Mouse (Mus musculus) T-cell, adult 2 months (primary cell): Measurements from ENCODE around the gene Fam178b.
"Not testable (repeated sequence)": the region's sequence is repeated elsewhere in the genome, so short reads cannot be mapped to it uniquely, and the experiment has no call there.

Experiments used
- DNase-seq: peaks from one replicate; pipeline ENCODE4 v3.0.0; 2022; ENCODE audit warnings: low spot score

Fam178b gene

DNA sequence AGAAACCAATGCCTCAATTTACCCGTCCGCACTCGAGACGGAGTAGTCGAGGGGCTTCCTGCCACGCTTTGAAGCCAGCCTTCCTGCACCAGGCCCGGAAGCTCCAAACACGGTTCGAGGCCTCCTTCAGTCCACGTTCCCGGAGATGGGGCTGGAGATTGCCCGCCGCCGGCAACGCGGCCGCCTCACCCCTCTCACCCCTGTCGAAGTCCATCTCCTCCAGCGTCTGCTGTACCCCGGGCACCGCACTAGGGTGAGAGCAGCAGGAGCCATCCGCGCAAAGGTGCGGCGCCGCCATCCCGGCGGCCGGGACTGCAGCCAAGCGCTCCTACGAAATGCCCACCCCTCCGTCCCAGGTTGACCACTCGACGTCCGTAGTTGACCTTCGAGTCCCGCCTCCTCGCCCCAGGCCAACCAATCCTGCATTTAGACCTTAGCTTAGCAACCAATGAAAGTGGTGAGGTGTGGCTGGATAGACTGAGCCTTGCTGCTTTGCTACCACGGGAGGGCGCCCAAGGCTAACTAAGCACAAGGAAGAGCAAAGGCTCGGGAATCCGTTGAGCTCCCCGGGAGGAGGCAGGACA, 136.0 kb downstream of the Fam178b start, which contains the start of gene Ankrd39:
Ankrd39 (minus strand) TSS at position 558 of the 584 bp plus-strand sequence.
- DNase-seq, result peak; percentile 93

GRCm38 (mm10) chr1:36545845-36546600, 137.0 kb downstream of the Fam178b start:
- DNase-seq, result peak; percentile 39

GRCm38 (mm10) chr1:36545382-36545781, 137.6 kb downstream of the Fam178b start:
- DNase-seq, result no peak

DNA sequence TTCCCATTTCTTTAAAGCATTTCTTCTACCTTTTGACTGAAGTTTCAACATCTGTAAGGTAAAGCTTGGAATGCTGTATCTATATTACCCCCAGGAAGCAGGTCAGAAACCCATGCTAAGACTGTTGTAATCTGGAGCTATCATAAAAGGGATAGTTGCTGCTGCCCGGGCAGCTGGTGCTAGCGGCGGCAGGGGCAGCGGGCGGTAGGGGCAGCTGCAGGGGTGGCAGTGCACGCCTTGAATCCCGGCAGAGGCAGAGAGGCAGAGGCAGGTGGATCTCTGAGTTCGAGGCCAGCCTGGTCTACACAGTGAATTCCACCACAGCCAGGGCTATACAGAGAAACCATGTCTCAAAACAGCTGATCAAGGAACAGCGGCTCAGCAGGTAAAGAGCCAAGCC, 140.1 kb downstream of the Fam178b start:
- no peak for DNase-seq

- no peak for DNase-seq
Observed at GRCm38 (mm10) chr1:36541844-36542243, 141.1 kb downstream of the Fam178b start.

GRCm38 (mm10) chr1:36540807-36541206, 142.2 kb downstream of the Fam178b start:
- DNase-seq, result no peak

GRCm38 (mm10) chr1:36540132-36540531, 142.9 kb downstream of the Fam178b start:
- DNase-seq, result no peak

GRCm38 (mm10) chr1:36539186-36539585, 143.8 kb downstream of the Fam178b start, which contains the start of gene Gm42417:
Gene Gm42417, minus strand, starts transcription at chr1:36539429.
- no peak for DNase-seq

DNA sequence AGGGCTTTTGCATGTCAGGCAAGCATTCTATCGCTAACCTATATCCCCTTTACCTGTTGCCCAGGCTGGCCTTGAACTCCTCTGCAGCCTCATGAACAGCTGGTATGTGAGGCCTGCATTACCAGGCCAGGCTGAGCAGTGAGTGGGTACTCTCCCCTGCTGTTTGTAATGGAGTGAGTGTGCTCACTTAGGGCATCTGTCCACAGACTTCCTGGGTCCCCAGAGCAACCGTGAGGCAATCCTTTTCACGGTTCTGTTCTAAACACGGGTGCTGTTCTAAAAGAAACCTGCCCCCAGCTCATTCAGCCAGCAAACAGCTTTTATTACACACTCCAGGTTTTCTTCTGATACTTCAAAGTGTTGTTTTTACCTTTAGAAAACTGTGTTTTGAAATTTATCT, 144.3 kb downstream of the Fam178b start:
- DNase-seq, result no peak

- DNase-seq, result not testable (repeated sequence)
Observed at GRCm38 (mm10) chr1:36536783-36537182, 146.2 kb downstream of the Fam178b start, which contains the start of gene Ankrd23. Gene Ankrd23, minus strand, starts transcription at chr1:36536883.

- no peak for DNase-seq
Observed at GRCm38 (mm10) chr1:36536397-36536728, 146.6 kb downstream of the Fam178b start.

DNA sequence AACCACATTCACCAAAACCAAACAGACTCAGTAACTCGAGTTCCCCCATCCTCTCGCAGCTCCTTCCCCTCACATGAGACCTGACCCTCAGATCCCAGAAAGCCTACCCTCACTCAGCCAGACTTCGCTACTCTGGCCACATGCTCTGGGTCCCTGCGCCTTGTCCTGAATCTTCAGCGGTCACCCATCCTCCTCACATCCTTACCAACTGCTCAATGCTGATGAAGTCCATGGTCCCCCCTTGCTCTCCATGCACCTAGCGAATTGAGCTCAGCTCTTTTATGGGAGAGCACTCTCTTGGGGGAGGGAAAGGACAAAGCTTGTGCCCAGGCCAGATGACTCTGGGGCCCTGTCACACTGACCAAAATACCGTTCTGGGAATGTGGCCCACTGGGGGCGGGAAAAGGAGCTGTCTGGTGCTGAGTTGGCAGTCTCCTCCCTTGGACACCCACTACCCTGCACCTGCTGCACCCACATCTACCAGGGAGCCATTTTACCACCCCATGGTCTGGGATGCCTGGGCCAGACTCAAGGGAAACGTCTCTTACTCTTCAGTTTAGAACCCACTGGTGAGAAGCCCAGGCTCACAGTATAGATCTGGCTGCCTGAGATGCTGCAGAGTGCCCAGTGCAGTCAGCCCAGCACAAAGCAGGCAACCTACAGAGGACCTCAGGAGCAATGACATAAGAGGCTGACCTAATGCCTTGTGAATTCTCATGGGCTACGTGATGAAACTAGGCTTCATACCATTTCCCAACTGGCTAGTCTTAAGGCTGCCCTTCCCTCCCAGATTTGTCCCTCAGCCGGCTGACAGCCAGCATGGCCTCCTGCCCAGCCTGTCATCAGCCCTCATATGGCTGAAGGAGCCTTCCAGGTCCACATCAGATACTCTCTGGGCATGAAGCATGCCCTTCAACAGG, 147.2 kb downstream of the Fam178b start:
- DNase-seq, result no peak

GRCm38 (mm10) chr1:36534595-36535058, 148.4 kb downstream of the Fam178b start:
- no peak for DNase-seq

GRCm38 (mm10) chr1:36533546-36533945, 149.4 kb downstream of the Fam178b start:
- DNase-seq, result no peak

DNA sequence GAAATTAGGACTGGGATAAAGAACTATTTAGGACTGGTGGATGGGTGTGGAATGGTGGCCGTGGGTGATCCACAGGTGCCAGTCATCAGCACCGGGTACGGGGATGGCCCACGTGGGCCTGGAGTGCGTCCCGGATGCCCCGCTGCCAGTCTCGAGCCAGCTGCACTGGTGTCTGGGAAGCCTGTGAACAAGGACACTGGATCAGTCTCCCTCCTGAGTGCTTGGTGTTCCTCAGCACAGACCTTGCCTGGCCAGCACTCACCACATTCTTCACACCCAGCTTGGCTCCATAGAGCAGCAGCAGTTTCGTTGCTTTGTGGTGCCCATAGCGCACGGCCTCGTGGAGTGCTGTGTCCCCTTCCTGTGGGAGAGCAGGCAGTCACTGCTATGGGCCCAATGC, 151.5 kb downstream of the Fam178b start:
- no peak for DNase-seq

DNA sequence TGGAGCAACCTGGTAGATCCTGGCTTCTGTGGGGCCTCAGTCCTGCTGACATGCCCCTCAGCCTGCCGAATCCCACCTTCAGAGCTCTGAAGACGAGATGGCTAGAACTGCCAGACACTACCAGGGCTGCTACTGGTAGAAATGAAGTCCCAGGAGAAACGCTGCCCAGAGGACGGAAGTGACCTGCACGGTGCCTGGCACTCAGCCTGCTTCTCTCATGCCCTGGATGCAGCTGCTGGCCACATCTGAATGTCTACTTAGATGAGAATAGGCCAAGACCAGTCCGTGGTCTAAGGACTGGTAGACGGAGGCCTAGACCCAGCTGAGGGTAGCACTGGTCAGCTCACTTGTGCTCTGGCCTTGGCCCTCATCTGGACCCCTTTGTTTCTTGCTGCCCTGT, 152.0 kb downstream of the Fam178b start:
- DNase-seq, result no peak

- no peak for DNase-seq
Observed at GRCm38 (mm10) chr1:36530485-36530884, 152.5 kb downstream of the Fam178b start.

DNA sequence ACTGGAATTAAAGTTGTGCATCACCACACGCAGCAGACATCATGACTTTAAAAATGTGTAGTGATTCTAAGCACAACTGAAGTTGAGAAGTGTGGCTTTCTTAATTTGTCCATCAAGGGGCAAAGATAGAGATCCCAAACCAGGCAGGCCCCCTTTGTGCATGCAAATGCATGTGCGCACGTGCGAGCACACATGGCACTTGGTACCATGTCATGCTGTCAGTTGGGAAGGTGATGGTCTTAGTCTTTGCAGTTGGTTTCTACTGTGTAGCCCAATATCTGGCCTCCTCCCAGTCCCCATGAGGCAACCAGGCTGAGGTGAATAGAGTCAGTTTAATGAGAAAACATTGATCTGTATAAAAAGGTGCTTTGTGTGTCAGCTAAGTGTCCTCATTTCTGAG, 153.1 kb downstream of the Fam178b start:
- DNase-seq, result no peak

DNA sequence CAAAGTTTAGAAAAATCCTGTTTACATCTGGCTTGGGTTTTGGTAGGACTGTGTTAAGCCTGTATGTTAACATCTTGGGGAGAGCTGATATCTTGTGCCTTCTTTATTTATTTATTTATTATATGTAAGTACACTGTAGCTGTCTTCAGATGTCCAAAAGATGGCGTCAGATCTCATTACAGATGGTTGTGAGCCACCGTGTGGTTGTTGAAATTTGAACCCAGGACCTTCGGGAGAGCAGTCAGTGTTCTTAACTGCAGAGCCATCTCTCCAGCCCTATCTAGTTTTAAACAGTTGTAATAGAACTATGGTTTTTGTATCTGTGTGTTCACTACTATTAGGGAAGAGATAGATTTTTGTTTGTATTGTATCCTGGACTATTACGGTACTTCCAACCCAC, 153.7 kb downstream of the Fam178b start:
- no peak for DNase-seq

DNA sequence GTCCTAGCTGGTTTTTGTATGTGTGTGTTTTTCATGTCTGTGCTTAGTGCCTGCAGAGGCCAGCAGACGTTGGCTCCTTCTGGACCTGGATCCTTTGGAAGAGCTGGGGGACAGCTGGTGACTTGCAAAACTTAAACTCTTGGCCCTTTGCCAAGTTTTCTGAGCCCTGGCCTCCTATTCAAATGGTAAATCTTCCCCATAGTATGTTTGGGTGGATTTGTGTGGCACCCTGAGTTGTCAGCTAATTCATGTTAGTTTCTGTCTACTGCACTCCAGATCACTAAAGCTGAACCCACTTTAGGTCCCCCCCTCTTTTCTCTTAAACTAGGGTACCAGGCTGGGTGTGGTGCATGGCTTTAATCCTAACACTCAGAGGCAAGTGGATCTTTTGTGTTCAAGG, 154.6 kb downstream of the Fam178b start:
- DNase-seq, result no peak

DNA sequence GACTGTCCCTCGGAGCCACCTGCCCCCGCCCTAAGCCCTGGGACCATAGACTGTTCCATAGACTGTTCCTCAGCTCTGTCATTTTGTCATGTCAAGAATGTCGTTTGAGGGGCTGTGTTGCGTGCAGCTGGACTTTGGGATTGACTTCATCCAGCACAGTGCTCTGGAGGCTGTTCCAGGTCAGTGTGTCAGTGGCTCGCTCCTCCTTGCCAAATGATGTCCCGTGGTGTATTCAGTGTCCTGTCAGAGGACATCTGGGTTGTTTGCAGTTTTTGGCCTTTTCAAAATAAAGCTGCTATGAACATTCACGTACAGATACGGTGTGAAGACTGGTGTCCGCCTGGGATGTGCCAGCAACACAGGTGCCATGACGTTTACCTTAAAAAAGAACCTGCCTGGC, 156.1 kb downstream of the Fam178b start:
- DNase-seq, result no peak

DNA sequence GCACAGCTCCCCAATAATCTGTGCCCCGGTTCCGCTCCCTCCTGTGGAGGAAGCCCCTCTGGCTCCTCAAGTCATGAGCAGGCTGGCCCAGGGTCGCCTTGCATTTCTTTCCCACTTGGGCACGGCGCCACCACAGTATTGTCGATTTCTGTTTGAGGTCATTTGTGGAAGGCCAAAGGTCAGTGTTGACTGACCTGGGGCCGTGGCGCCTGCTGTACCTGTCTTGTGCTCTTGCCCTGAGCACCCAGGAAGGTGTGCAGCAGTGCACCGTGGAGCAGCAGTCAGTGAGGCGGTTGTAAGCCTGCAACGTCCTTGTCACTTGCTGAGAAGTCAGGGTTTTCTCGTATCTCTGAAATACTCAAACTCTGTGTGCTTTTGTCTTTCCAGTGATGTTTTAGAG, 157.2 kb downstream of the Fam178b start:
- DNase-seq, result no peak

- DNase-seq, result no peak
Observed at GRCm38 (mm10) chr1:36524058-36524457, 158.9 kb downstream of the Fam178b start.
